Mouse (Mus musculus) ovary, postnatal 36 days (tissue): ENCODE results near the gene Cytip.
"Not testable (repeated sequence)": the region's sequence is repeated elsewhere in the genome, so short reads cannot be mapped to it uniquely, and the experiment has no call there.

Experiments
- DNase-seq: peaks from one replicate; pipeline ENCODE4 v3.0.0; 2022; ENCODE audit warnings: low spot score, mixed read lengths

Cytip gene

DNA sequence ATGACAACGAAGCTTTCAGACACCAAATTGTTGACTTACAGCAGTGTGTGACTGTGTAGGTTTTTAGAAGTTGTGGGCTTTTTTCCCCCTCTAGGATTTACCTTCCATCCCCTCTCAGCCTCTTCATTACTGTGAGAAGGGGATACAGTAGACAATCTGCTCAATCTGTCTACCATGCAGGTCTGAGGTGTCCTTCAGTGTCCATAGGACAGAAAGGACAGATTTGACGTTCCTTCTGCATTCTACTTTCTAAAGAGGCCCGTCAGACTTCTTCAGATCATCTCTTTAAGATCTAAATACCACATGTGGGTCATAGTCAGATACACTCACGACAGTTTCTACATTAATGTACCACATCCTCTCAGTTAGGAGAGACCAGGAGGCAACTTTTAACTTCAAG, 33.5 kb downstream of the Cytip start:
- no peak for DNase-seq

DNA sequence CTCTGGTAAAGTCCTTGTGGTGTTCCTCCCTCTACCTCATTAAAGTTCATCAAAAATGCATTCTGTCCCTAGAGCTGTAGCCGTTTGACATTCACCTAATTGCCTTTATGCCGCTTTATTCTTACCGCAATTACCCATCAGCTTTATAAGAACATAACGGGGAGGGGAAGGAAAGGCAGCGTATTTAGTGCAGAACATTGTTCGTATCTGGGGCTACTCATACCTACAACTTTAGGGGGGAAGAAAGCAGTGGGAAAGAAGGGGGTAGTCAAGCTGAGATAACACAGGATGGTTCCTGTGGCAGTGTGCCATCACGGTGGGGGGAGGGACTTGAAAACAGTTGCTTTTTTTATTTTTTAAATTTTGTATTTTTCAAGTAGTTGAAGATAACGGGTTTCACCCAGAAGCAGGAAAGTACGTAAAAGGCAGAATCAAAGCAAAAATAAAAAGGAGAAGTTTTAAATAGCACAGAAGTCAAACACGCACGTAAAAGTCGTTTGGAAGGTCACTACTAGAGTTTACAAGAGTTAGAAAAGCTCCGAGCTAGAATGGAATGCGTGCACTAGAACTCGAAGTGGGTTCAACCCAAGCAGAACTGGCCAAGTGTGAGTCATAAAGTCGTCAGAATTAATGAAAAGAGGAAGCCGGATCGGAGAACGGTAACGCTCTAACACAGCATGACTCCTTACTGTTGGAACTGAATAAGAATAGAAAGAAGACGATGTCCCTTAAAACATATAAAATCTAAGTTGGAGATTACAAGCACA, 34.6 kb downstream of the Cytip start:
- DNase-seq = no peak

DNA sequence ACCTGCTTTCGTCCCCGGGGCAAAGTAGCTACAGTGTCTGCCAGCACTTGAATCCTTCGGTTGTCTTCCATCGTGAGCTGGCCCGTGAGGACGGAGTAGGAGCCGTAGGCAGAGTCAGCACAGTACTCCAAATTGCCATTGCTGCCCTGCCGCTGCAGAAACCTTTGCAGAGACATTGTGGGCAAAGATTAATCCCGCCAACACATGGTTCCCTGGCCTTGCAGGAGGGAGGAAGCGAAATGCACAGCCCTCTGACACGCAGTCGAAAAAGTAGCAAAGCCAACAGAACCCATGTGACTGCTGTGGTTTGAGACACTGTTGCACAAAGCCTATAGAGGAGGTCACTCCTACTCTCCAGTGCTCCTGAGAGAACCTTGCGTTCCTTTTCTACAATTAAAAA, 35.5 kb downstream of the Cytip start:
- DNase-seq = no peak

DNA sequence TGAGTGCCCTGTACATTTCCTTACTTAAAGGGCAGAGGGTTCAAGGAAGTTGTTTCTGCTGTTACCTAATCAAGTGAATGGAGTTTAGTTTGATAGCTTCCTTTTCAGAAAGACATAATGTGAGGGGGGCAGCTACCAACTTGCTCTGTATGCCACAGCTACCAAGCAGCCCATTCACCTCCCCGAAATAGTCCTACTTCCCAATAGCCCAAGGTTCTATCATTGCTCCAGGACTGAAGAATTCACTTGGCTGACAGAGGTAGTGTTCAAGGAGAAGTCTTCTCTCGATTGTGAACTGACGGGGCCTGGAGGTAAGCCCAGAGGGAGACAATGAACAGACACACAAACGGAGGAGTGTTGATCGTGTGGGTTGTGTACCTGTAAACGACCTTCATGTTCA, 36.2 kb downstream of the Cytip start:
- no peak for DNase-seq

DNA sequence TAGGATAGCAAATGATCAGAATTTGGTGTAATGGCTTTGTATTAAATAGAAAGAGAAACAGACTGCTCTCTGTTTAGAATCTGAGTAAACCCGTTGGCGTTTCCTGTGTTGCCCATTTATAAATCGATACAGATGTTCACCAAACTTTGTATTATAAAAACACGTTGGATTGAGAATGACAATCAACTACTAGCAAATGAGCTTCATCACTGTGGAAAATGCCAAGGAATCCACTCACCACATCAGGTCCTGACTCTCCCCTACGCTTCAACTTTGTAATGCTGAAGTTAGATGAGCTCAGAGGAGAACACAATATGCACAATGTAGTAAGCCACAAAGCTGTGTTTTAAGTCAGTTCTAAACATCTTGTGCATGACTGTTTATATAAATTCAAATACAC, 36.8 kb downstream of the Cytip start:
- DNase-seq = no peak

DNA sequence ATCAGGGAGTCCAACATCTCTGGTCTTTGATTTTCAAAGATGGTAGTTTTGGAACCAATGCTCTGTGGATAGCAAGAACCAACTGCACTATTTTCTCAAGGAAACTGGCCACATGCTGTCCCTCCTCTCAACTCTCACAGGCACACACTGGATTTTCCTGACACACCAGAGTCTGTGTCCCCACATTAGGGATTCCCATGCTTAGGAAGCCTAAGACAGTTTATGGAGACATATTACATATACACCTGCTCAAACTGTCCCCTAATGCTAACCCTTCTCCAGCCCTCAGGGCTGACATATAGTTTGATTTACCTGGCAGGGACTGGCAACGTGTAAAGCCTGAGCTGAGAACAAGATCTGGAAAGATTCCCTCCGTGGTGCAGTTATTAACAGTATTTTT, 37.2 kb downstream of the Cytip start:
- DNase-seq = no peak

DNA sequence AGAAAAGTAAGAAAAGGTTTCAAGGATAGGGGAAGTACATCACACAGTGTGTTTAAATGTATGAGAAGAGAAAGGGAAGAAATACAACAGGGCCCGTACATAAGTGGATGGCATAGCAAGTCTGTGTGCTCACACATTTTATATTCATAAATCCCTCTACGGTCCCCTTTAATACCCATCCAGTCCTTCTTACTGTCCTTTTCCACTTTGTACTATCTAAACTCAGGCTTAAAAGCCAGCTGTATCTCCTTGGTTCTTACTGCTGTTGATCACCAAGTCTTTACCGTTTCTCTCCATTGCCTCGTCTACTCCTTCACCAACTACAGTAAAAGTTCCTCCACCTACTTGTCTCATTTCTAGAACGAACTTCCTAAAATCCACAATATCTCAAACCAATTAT, 37.9 kb downstream of the Cytip start:
- no peak for DNase-seq

DNA sequence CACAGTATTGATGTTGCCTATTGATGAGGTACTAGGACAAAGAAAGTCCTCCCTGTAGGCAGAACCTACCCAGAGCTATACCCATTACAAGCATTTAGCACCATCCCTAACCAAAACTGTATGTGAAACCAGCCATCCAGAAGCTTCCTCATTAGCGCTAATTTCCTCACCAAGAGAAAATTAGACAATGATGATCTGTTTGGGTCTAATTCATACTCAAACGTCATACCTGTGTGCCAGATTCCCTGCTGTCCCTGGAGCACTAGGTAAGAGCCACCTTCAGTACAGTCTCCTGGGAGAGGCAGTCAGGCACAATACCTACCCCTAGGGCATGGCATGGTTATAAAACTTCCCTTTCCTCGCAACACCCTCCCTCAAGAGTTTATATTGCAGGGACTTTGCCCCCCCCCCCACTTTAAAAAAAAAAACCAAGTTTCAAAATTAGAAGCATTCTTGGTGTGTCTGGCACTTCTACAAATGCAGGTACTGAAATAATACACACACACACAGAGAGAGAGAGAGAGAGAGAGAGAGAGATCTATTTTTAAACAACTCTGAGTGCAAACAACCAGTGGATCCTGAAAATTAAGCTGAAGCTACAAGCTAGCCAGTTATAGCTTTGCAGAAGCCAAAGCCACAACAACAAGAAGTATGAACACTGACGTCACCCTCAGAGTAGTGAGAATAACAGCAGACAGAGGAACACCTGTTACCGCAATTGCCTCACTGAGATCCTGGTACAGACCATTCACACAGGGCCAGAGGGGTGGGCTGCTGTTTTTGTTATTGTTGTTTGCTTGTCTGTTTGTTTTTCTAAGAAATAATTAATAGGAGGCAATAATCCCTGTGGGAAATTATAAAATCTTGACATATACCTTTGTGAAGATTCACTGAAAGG, 38.6 kb downstream of the Cytip start:
- no peak for DNase-seq

DNA sequence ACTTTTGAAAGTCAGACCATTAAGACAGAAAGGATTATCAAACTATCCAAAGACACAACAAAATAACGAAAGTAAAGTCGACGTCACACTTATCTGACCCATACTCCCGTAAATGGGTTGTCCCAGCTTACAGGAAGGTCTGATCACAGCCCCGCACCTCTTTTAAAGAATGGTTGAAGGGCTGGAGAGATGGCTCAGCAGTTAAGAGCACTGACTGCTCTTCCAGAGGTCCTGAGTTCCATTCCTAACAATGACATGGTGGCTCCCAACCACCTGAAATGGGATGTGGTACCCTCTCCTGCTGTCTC, 39.3 kb downstream of the Cytip start:
- no peak for DNase-seq

DNA sequence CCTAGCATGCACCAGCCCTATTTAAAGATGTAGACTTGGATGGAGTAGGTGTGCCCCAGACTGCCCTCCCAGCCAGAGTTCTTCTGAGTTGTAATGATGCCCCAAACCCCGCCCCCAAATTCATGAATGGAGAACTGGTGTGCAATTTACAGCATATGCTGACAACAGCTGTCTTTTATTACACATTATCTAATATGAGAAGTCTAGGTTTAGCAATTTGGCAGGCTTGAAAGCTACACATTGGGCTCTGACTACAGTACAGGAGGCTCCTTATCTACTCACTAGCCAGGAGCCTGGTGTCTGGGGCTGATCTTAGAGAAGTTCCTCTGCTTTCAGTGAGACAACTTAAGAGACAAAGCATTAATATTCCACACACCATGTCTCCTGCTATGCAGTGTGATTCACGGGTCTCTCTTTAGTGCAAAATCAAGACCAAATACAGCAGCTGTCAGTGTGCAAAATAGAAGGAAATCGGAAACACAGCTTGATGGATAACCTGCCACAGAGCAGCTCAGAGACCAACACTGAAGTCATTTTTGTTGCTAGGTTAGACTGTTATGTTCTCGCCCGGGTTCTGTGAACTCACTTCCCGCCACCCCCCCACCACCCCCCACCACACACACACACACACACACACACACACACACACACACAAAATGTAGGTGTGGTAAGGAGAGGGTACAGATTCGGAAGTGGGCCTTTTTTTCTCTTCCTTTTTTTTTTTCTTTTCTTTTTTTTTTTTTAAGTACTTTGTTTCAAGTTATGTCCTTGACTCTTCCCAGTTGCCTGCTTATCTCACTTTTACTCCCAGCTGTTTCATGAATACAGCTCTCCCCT, 39.8 kb downstream of the Cytip start:
- DNase-seq = no peak

DNA sequence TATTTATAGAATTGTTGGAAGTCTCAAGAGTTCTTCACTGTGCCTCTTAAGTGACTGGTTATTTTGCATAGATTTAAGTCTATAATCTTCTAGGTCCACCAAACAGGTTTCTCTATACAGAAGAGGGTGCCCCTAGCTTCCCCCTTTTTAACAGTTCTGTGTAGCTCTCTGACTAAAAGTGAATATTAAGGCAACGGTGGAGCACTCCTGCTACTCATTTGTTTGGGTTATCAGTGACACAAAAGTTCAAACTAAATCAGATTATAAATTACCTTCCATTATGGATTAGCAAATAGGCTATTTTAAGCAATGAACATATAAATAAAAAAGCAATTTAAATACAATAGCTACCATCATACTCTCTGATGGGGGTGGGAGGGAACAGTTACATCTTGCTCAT, 40.8 kb downstream of the Cytip start:
- DNase-seq = no peak

DNA sequence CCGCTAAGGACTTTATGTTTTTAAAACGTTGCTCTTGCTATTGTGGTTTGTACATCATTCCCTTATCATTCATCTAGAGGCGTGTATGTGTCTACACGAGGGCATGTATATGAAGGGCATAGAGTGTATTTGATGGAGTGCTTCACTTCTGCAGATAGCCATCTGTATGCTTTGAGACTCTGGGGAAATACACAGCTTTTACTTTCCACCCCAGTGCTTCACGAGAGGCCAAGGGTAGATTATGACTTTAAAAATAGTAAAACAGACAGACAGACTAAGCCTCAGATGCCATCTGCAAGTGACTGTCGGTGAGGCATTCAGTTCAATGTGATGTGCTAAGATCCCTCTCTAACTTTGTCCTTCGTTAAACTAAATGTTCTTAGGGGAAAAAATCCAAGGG, 41.6 kb downstream of the Cytip start:
- no peak for DNase-seq

DNA sequence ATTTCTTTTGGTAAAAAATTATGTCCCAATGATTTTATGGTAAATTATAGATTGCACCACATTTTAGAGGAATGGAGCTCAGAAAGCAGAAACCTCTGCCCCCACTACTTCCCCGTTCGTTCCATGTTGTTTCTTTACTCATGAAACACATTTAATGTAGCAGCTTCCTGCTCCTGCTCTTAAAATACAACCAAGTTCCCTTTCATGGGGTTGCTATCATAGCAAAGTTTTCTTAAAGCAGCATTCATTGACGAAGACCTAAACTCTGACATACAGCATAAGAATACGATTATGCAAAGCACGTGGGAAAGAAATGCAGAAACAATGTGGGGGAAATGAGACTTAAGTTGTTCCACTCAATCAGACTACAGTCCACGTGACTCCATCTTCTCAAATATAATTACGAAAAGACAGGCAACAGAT, 45.3 kb downstream of the Cytip start:
- no peak for DNase-seq

DNA sequence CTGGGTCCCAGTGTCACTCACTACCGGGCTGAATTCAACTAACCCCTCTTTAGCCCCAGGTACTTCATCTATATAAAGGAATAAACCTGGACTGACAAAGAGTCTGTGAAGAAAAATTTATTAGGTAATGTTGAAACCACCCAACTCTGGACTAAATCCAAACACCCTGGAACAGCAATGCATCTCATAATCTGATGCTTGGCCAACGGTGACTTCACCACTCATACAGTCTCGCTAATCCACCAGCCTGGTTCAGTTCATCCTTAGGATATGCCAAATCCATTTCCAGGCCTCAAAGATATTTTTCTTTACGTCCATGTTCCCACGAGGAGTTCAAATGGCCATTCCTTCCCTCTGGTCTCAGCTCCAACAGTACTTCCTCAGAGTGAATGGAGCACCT, 48.8 kb downstream of the Cytip start:
- no peak for DNase-seq

DNA sequence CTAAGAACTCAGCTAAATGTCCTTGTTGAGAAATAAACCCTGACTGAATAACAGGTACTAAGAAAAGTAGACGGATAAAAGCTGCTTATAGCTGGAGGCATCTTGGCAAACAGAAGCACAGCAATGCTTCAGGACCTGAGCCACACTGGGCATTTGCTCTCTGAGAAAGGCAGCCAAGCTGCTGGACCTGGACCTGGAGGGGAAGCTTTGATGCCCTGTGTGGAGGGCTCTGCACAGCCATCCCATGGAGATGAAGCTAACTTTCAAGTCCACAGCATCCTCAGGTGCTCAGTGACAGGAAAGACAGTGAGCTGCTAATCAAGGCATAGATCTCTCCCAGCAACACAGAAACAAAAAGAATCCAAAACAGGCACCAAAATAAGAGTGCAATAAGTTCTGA, 54.8 kb downstream of the Cytip start:
- DNase-seq = no peak

DNA sequence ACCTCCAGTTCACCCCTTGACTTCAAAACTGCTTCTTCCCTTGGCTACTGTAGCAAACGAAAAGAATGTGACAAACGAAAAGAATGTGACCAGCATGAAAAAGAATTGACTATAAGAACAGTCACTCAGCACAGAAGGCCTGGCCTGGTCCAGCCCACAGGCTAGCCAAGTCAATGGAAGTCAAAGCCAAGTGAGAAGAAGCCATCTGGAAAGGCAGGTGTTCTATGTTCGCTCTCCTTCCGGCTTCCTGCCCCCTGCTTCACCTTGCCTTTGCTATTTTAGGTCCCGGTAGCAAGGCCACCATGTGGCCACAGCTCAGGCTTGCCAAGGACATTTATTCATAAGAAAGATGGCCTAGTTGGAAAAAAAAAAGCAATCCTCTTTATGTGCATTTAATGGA, 56.7 kb downstream of the Cytip start:
- no peak for DNase-seq

DNA sequence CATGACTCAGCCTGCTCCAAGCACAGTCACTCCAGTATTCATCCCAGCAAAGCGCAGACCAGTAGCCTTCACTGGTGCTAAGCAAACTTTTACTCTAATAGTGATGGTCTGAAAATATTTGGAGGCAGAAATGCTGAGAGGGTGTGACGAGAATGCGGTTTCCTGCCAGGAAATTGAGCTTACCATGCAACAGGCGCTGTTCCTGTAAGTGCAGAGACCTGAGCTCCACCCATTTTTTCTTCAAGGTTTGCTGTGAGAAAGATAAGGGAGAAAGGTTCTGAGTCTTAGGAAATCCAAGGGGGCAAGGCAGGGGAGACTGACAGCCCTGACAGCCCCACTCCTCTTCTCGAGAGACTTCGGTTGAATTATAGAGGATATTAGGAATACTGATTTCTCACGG, 57.7 kb downstream of the Cytip start:
- DNase-seq = no peak

DNA sequence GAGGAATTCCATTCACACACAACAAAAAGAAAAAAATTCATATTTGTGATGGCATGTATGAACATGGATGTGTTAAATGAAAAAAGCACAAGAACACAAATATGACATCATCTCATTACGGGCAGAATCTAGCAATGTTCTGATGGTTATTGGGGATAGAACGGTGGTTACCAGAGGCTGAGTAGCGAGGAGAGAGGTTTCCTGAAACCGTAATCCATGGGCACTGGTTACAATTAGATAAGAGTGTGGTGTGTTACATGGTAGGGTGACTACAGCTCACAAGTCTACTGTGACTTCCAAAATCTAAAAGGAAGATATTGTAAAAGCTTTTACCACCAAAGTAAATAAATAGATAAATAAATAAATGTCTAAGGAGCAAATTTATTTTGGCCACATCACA, 58.8 kb downstream of the Cytip start:
- no peak for DNase-seq

DNA sequence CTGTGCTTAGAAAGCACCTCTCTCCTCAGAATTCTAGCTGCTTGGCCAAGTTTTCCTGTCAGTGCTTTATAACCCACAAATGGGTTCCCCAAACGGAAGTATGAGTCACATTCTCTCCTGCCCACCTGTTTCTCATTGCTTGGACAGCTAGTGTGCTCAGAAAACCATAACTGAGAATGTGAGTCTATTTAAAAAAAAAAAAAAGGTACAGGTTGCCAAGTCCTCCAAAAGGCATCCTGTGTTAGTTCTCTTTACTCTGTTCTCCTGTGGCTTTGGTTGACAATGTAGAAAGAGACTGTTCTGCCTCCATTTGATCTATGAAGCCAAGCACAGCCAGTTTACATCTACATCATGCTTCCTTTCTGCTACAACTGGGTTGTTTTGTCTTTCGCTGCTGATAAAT, 60.3 kb downstream of the Cytip start:
- no peak for DNase-seq

DNA sequence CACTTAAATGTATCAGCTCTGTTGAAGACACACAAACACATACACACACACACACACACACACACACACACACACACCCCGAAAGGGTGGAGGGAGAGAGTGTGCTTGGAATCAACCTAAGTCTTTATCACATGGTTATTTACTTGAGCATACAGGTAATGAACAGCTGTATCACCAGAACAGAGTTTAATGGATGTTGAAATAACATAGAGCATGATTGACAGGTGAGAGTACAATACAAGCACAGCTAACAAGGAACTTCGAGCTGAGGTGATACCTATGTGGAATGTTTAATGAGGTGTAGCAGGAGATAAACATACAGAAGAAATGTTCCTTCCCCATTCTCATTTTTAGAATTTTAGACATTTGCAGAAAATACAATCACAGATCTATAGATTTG, 62.7 kb downstream of the Cytip start:
- no peak for DNase-seq

DNA sequence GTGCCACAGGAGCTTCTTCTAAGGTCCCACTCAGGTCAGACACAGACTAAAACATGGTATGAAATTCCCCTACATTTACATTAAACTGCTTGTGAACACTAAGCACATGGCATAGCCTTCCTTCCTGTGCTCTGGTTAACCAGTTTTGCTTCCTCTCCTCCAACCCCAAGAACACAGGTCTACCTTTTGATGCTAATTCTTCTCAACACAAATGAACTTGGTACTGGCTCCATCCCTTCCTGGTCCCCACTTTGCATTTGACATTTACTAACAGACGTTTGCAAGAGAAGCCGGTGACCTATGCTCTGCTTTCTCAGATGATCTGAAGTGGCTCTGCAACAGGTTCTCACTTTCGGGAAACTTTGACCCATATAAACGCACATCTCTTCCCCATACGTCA, 65.4 kb downstream of the Cytip start:
- no peak for DNase-seq

DNA sequence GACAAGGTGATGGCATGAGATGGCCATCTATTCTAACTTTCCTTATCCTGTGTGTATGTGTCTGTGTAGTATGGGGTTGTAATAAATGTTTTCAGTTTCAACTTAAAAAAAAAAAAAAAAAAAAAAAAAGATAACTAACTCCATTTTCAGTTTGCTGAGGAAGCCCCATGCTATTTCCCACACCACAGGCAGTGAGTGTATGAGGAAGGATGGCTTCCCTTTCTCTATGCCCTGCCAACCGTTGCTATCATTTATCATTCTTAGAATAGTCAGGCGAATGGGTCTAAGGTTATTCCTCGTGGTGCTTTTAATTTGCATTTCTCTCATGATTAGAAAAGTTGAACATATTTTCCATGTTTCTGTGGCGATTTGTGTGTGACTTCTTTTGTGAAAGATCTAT, 84.2 kb downstream of the Cytip start:
- DNase-seq = no peak

DNA sequence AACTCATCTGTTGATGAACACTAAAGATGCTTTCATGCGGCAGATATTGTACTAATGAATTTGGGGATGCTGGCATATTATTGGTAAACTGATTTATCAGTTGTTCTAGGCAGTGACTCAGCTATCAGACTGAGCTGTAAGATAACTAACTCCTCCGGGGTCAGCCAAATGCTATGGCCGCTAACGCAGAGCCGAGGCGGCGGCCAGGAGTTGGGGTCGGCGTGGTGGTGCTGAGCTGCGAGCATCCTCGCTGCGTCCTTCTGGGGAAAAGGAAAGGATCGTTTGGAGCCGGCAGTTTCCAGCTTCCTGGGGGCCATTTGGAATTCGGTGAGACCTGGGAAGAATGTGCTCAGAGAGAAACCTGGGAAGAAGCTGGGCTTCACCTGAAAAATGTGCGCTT, 87.4 kb downstream of the Cytip start:
- DNase-seq = not testable (repeated sequence)
